Mouse (Mus musculus) lung, embryonic 14.5 days (tissue): ENCODE data around the gene Zfp708. TPM values are rescaled to one million over a fixed set of nuclear protein-coding genes. Genes with fewer than 3 reads are reported as not detected.

Source experiments
- ATAC-seq: fragments of 200-750 bp; cut with Nextera tagmentation; 2 replicates; pipeline ENCODE4 v1.8.0; 2017; ENCODE audit warnings: mild to moderate bottlenecking, moderate TSS enrichment, moderate library complexity; ENCODE audit not compliant: insufficient read depth
- DNase-seq: peaks from one replicate; pipeline ENCODE4 v3.0.0-alpha.2; 2015
- H3K27ac ChIP-seq: fragments of 300-500 bp; sonication (generic); 2 replicates; pipeline ENCODE4 v1.5.1; 2014; ENCODE audit warnings: low read depth, mild to moderate bottlenecking, moderate library complexity
- H3K27me3 ChIP-seq: fragments of 300-500 bp; sonication (generic); 2 replicates; pipeline ENCODE4 v1.6.1; 2014; ENCODE audit warnings: low read length, control low read depth; ENCODE audit not compliant: insufficient read depth
- H3K36me3 ChIP-seq: fragments of 300-500 bp; sonication (generic); 2 replicates; pipeline ENCODE4 v1.6.1; 2014; ENCODE audit warnings: control low read depth; ENCODE audit not compliant: insufficient read depth
- H3K4me1 ChIP-seq: fragments of 300-500 bp; sonication (generic); 2 replicates; pipeline ENCODE4 v1.6.1; 2014; ENCODE audit warnings: antibody characterized with exemption, control low read depth; ENCODE audit not compliant: insufficient read depth
- H3K4me2 ChIP-seq: fragments of 300-500 bp; sonication (generic); 2 replicates; pipeline ENCODE4 v1.6.1; 2014; ENCODE audit warnings: mild to moderate bottlenecking
- H3K4me3 ChIP-seq: fragments of 300-500 bp; sonication (generic); 2 replicates; pipeline ENCODE4 v1.5.1; 2014; ENCODE audit warnings: low read depth, low read length
- H3K9ac ChIP-seq: fragments of 300-500 bp; sonication (generic); 2 replicates; pipeline ENCODE4 v1.6.1; 2014
- H3K9me3 ChIP-seq: fragments of 300-500 bp; sonication (generic); 2 replicates; pipeline ENCODE4 v1.6.1; 2016; ENCODE audit warnings: low read depth, low read length, control low read depth
- CTCF ChIP-seq: IDR thresholded peaks from 2 replicates; pipeline ENCODE4 v1.5.1; 2016; ENCODE audit warnings: antibody characterized with exemption, low read depth
- WGBS: fragments of 180-500 bp; shearing (Covaris S2); extraction: QIAGEN DNeasy Blood & Tissue Kit; methylation state at CpG from one replicate; pipeline ENCODE4 v1.1.7; 2014; 5-methylcytosine and 5-hydroxymethylcytosine counted together
- polyA plus RNA-seq: library from polyadenylated mRNA; unstranded; fragments of >200 nt; fragmentation: Nextera tagmentation; extraction: Ambion mirVana; gene quantifications from 2 replicates; pipeline ENCODE4 v1.2.1, GENCODE M21; 2014

The Zfp708 gene
- polyA plus RNA-seq, 1 experiment from 2014 or later: 6.5 TPM

- no peak overlapping the region for H3K4me3 ChIP-seq
- peaks cover 25% of the 10 kb centered on the region for H3K36me3 ChIP-seq
- peaks cover 12% of the 10 kb centered on the region; the same call in 1 of the 2 replicates for H3K9me3 ChIP-seq
- H3K27me3 ChIP-seq: no peaks in the 10 kb centered on the region
- H3K9ac ChIP-seq: no peak overlapping the region
- no peak overlapping the region for H3K4me2 ChIP-seq
- H3K4me1 ChIP-seq: 0 out of 2 replicates have a peak, but pooled peaks cover 5% of the 10 kb centered on the region
- WGBS: 97% methylated on average over 2 of the region's 2 CpGs
- no peak for TF ChIP-seq CTCF
- no peak for ATAC-seq
- H3K27ac ChIP-seq: no peak overlapping the region
- DNase-seq: no peak
Observed at GRCm38 (mm10) chr13:67077244-67077643, 20.5 kb downstream of the Zfp708 start.

GRCm38 (mm10) chr13:67072786-67073185, 25.0 kb downstream of the Zfp708 start:
- peaks cover 47% of the 10 kb centered on the region for H3K36me3 ChIP-seq
- no peak overlapping the region for H3K9ac ChIP-seq
- no peaks in the 10 kb centered on the region for H3K4me1 ChIP-seq
- no peak overlapping the region for H3K27ac ChIP-seq
- 93% methylated on average over 2 of the region's 2 CpGs for whole genome bisulfite sequencing
- H3K27me3 ChIP-seq: no peaks in the 10 kb centered on the region
- peaks cover 32% of the 10 kb centered on the region for H3K9me3 ChIP-seq
- DNase-seq: no peak
- ATAC-seq: no peak
- no peak for TF ChIP-seq CTCF
- H3K4me2 ChIP-seq: no peak overlapping the region
- no peak overlapping the region for H3K4me3 ChIP-seq

- ATAC-seq (no peak), DNase-seq (no peak)
- Histone ChIP-seq H3K4me3 (no peak overlapping the region), H3K27me3 (no peaks in the 10 kb centered on the region), H3K9me3 (peaks cover 16% of the 10 kb centered on the region), H3K4me2 (no peak overlapping the region), H3K36me3 (peaks cover 16% of the 10 kb centered on the region), H3K4me1 (no peaks in the 10 kb centered on the region), H3K9ac (no peak overlapping the region), H3K27ac (no peak overlapping the region)
- WGBS: 86% methylated on average over 8 of the region's 8 CpGs
- no peak for TF ChIP-seq CTCF
Observed at GRCm38 (mm10) chr13:67065386-67065785, 32.4 kb downstream of the Zfp708 start.

- Histone ChIP-seq H3K4me1 (no peaks in the 10 kb centered on the region), H3K27me3 (no peaks in the 10 kb centered on the region), H3K9ac (no peak overlapping the region), H3K27ac (no peak overlapping the region), H3K36me3 (no peaks in the 10 kb centered on the region), H3K4me2 (no peak overlapping the region), H3K4me3 (no peak overlapping the region), H3K9me3 (peaks cover 3% of the 10 kb centered on the region; the same call in 1 of the 2 replicates)
- no peak for DNase-seq
- 53% methylated on average over 7 of the region's 7 CpGs for WGBS
- no peak for TF ChIP-seq CTCF
- ATAC-seq: no peak
Observed at GRCm38 (mm10) chr13:67062427-67062826, 35.3 kb downstream of the Zfp708 start.

- TF ChIP-seq CTCF: no peak
- Histone ChIP-seq H3K36me3 (no peaks in the 10 kb centered on the region), H3K4me3 (peak within 1 kb of the TSS; percentile 61), H3K27me3 (no peaks in the 10 kb centered on the region), H3K4me2 (peak within 1 kb of the TSS; percentile 82), H3K9me3 (no peaks in the 10 kb centered on the region), H3K9ac (peak within 1 kb of the TSS; percentile 63), H3K4me1 (no peaks in the 10 kb centered on the region), H3K27ac (peak within 1 kb of the TSS; percentile 90)
- DNase-seq (peak; percentile 98), ATAC-seq (peak; percentile 98)
- 0% methylated on average over 27 of the region's 27 CpGs for WGBS
Observed at GRCm38 (mm10) chr13:67060786-67061358, 36.9 kb downstream of the Zfp708 start, which contains the start of gene Zfp712. Zfp712 (minus strand) TSS chr13:67061170.

- no peak for TF ChIP-seq CTCF
- H3K4me1 ChIP-seq: no peaks in the 10 kb centered on the region
- peak; percentile 58 for ATAC-seq
Observed at GRCm38 (mm10) chr13:67060161-67060785, 37.5 kb downstream of the Zfp708 start.

More at GRCm38 (mm10) chr13:67060161-67060785, 37.5 kb downstream of the Zfp708 start:
- H3K36me3 ChIP-seq: no peaks in the 10 kb centered on the region
- H3K9ac ChIP-seq: peak overlapping the region; percentile 63
- DNase-seq: peak; percentile 25
- peak overlapping the region; percentile 90; the same call in 1 of the 2 replicates for H3K27ac ChIP-seq
- 3% methylated on average over 12 of the region's 12 CpGs for WGBS
- H3K4me3 ChIP-seq: peak overlapping the region; percentile 61
- H3K4me2 ChIP-seq: peak overlapping the region; percentile 82
- H3K9me3 ChIP-seq: no peaks in the 10 kb centered on the region
- H3K27me3 ChIP-seq: no peaks in the 10 kb centered on the region

Other genes with a start within 250 kb of the Zfp708 start
- 0.97 and 1.5 TPM in 2 replicates for gene Gm10767, start 193.1 kb downstream of the Zfp708 start, polyA plus RNA-seq
- gene Zfp712, start 36.8 kb downstream of the Zfp708 start, polyA plus RNA-seq: 3.6 and 4.3 TPM in 2 replicates
- 3.4 and 3.5 TPM in 2 replicates for gene Gm28557, start 10.6 kb upstream of the Zfp708 start, polyA plus RNA-seq
- 0.26 and 0.28 TPM in 2 replicates for gene Rslcan18, start 18.3 kb upstream of the Zfp708 start, polyA plus RNA-seq
- 2.1 and 2.6 TPM in 2 replicates for gene Zfp759, start 23.7 kb upstream of the Zfp708 start, polyA plus RNA-seq
- 5.1 and 7.3 TPM in 2 replicates for gene Rsl1, start 75.2 kb upstream of the Zfp708 start, polyA plus RNA-seq
- gene Zfp455, start 96.5 kb upstream of the Zfp708 start, polyA plus RNA-seq: 0.83 and 1.3 TPM in 2 replicates
- 1.7 TPM in 2 replicates for gene Zfp458, start 180.5 kb upstream of the Zfp708 start, polyA plus RNA-seq
- 0.42 TPM in 1 of 2 replicates, not detected in the other for gene Zfp457, start 208.5 kb upstream of the Zfp708 start, polyA plus RNA-seq
- 2.9 and 3.1 TPM in 2 replicates for gene Zfp595, start 234.6 kb upstream of the Zfp708 start, polyA plus RNA-seq